Mouse (Mus musculus) NIH3T3 (cell line): Measurements from ENCODE around the gene S100a6.

ENCODE experiments used
- DNase-seq: peaks from one replicate; pipeline ENCODE4 v3.0.0-alpha.2; 2012; ENCODE audit warnings: low read depth

S100a6 gene

DNA sequence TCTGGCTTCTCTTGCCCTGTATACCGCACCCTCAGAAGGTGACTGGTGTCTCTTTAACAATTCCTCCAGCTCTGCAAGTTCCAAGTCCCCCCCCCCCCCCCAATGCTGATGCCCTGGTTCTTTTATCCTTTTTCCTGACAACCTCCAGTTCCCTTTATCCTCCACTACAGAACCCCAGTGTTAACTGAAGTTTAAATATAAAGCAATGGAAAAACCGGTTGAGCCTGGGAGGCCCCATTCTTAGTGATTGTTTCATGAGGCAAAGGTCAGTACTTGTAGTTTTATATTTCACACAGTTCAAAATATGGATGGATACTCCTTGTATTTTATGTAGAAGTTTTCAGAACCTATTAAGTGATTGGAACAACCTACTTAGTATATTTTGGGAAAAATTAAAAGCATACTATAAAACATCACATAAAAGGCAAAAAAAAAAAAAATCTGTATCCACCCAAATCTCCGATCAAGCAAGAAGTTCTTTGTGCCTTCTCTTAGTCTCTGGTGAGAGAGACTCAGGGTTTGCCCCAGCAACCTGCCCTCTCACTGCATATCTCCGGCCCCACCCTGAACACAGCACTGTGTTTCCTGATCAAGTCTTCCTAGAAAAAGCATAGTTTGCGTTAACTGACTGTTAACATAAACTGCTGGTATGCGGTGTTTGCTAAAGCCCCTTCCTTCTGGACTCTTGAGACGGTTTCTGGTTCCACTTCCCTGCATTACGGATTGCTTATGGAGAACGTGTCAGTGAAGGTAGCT is 13.8 kb downstream of the S100a6 start:
- DNase-seq = no peak

DNA sequence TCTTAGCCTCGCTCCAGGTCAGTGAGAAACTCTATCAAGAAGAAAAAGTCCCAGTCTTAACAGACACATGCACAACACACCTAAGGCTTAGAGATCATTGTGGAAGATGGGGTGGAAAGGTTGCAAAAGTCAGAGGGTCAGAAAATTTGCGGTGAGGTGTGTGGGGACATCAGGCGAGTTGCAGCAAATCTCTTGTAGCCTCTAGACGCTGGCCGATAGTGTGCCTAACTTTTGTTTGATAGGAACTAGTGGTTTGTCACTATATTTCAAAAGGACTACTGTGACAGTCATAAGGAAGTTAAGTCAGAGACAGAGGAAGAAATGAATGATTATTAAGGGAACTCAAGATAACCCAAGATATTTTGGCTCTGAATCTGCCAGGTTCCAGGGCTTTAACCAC is 14.7 kb downstream of the S100a6 start:
- no peak for DNase-seq

DNA sequence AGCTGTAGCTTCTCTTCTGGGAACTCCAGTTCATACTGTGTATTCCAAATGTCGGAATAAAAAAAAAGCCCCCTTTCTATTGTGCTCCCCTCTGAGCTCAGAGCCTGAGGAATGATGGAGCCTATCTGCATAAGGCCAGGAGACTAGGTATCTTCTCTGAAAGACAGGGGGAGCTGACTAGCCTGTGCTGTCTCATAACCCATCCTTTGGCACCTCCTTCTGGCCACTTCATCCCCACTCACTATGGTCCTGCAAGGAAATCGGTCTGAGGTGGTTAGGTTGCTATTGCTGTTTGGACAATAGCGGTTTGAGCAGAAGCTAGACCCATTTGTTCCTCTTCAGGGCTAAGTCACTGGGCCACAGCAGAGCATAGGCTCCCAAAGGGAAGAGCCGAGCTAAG is 15.1 kb downstream of the S100a6 start:
- DNase-seq = peak; percentile 80

DNA sequence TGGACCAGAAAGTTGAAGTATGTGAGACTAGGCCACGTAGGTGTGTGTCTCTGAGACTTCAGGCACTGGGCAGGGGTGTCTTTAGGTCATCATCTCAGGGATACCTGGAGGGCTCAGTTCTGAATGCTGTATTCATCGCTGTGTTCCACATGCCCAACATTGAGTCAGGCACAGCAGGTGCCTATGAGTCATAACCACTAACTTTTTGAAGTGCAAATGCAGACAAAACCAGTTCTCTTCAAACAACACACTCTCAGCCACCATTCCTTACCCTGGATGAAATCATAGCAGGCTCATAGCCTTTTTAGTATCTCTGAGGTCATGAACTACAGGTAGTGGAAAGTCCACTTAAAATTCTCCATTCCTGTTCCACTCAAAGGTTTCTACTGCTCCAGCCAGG is 16.6 kb downstream of the S100a6 start:
- DNase-seq = no peak

- no peak for DNase-seq
These were observed 19.3 kb downstream of the S100a6 start for GRCm38 (mm10) chr3:90631984-90632383.

GRCm38 (mm10) chr3:90638511-90639275 is 26.0 kb downstream of the S100a6 start:
- DNase-seq = peak; percentile 31

DNA sequence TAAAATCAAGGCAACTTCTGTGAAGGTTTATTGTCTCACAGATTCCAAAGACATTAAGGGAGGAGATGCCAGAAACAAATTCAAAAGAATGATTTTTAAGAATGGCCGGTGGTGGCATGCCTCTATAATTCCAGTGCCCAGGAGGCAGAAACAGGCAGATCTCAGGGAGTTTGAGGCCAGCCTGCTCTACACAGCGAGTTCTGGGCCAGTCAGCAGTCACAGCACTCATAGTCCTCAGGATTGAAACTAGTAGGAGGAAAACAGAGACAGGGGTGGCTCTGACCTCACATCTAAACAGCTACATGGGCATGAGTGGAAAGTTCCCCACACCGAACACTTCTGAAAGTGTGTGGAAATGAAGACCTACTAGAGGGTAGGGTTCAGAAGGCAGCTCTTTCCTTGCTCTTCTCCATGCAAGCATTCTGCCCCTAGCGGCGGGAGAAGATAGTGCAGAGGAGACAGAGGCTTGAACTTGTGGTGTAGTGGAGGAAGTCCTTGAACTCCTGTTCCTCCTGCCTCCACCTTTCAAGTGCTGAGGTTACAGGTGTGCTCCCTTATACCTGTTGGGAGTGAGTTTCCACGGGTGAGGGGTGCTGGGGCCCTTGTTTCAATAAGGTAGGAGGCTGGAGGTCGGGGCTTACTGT is 27.0 kb downstream of the S100a6 start:
- peak; percentile 28 for DNase-seq

DNA sequence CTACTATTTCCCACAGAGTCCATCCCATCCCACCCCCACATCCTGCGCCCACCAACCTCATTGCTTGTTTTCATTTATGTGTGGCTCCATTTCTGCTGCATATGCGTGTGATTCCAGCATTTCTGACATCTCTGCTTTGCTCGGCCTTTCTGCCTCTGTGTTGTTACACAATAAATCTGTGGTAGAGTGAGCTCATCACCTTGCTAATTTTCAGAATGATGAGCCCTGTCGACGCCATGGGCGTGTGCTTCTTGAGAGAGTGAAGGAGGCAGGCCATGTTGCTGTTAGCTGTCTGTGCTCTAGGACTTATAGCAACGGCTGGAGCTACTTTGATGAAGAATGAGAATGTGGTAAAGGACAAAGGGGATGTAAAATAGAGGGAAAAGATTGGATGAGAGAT is 28.3 kb downstream of the S100a6 start:
- peak; percentile 65 for DNase-seq

DNA sequence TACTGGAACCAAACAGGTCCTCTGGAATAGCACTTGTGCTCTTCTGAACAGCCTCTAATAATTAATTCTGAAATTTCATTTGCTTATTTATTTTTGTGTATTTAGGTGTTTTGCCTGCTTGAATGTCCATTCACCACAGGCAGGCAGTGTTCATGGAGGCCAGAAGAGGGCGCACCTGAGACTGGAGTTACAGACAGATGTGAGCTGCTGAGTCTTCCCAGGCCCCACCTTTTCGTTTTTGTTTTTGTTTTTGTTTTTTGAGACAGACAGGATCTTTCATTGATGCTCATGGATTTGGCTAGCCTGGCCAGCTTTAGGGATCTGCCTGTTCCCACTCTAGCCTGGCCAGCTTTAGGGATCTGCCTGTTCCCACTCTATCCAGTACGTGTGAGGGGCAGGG is 31.5 kb downstream of the S100a6 start:
- peak; percentile 74 for DNase-seq

DNA sequence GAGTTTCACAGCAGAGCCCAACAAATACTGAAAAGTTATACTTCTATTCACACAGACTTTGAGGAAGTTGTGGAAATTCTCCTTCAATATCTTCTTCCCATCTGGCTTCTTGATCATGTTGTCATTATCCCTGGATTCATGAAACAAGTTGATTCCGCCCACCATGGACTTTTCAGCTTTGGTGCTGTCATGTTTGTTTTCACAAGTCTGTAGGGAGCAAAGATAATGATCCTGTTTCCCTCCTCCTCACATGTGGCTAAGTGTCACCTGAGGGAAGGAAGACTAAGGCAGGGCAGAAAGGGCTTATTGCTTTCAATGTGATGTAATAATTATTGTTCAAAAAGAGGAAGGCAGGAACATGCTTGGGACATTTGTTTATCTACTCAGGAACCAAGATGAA is 34.6 kb downstream of the S100a6 start:
- DNase-seq = no peak

GRCm38 (mm10) chr3:90648981-90649380 is 36.3 kb downstream of the S100a6 start:
- DNase-seq = no peak

GRCm38 (mm10) chr3:90649832-90650231 is 37.1 kb downstream of the S100a6 start:
- no peak for DNase-seq

GRCm38 (mm10) chr3:90652878-90653508 is 40.3 kb downstream of the S100a6 start:
- peak; percentile 93 for DNase-seq

DNA sequence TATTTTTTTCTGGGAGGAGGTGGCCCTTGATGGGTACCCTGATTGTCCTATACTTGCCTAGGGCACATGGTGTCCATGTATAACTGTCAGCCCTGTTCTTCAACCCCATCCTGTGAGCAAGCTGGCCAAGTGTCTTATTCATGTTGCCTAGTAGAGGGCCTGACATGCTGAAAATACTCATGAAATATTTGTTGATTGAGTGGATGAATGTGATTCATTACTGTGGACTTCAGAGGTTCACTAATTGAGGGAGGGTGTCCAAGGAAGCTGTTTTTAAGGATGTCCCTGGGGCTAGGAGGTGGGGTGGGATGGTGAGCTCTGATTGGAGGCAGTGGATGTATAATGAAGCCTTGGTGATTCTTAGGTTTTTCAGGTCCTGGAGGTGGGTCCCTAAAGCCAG is 41.0 kb downstream of the S100a6 start, which contains the start of gene S100a7a:
TSS of gene S100a7a (plus strand) at position 301 of the 400 bp plus-strand sequence.
- no peak for DNase-seq

GRCm38 (mm10) chr3:90657405-90657804 is 44.7 kb downstream of the S100a6 start:
- DNase-seq = peak; percentile 36

GRCm38 (mm10) chr3:90659364-90660044 is 46.8 kb downstream of the S100a6 start:
- no peak for DNase-seq

GRCm38 (mm10) chr3:90664219-90664618 is 51.5 kb downstream of the S100a6 start:
- peak; percentile 60 for DNase-seq

GRCm38 (mm10) chr3:90668846-90669245 is 56.2 kb downstream of the S100a6 start, which contains the start of gene S100a8:
S100a8 (plus strand) TSS chr3:90668978.
- DNase-seq = peak; percentile 89
